Mouse (Mus musculus): ENCODE measurements at regions not wholly inside any gene's neighbourhood (a gene's known extent, or its start where the extent isn't known, plus 50 kb on each side); places are given as distances from the start of the nearest gene placed in this dataset.

- TF ChIP-seq CTCF (IDR thresholded peaks at IDR 0.05; ENCODE audit: borderline replicate concordance, extremely low read depth, insufficient read depth, insufficient read length) (no peak), POLR2A (IDR thresholded peaks at IDR 0.05; ENCODE audit: borderline replicate concordance, extremely low read depth, insufficient read depth, insufficient read length, poor library complexity, severe bottlenecking) (no peak)
These were observed 60.3 kb upstream of the Rtn4 start for GRCm38 (mm10) chr11:29632486-29632885.

Measured in brain, embryonic 14.5 days (tissue).